Comparison of ENCODE assay signal across 8 mouse cellular contexts in genomic region chr8:95886647-95887577, GRCm38 (mm10). TPM values are rescaled to one million over a fixed set of nuclear protein-coding genes. Genes with fewer than 3 reads are reported as not detected.
DNase-seq lines count a peak whose midpoint lies in the region; ATAC-seq and TF ChIP-seq lines count a peak whose summit lies in the region.

No protein-coding gene starts in this region.

- peak overlapping the region; percentile 90 for H3K4me3 ChIP-seq in hindbrain, embryonic 12.5 days
- H3K4me3 ChIP-seq in left cerebral cortex, adult 2 months, result peak overlapping the region; percentile 89
- H3K4me3 ChIP-seq in macrophage (ENCODE audit: inconsistent target), result peak overlapping the region; percentile 74

- no peaks in the 10 kb centered on the region for H3K27me3 ChIP-seq in hindbrain, embryonic 12.5 days

- H3K36me3 ChIP-seq in hindbrain, embryonic 12.5 days, result no peaks in the 10 kb centered on the region
- H3K36me3 ChIP-seq in macrophage (ENCODE audit: inconsistent target), result no peaks in the 10 kb centered on the region

- intact Hi-C loops in left cerebral cortex, adult 2 months (cut with DNase I), result no loop called here

- TF ChIP-seq CTCF in left cerebral cortex, adult 2 months (IDR thresholded peaks at IDR 0.05), result no peak

- peak; percentile 25 for DNase-seq in CD4-positive, CD25-positive, alpha-beta regulatory T cell, adult 2 months (ENCODE audit: low read depth, low spot score)
- DNase-seq in c-Kit-positive CD71-positive TER-119-positive erythroid progenitor cells, embryonic 14.5 days (ENCODE audit: low spot score), result peak; percentile 6
- DNase-seq in frontal cortex, postnatal 36 days (ENCODE audit: low spot score in 2 of 2), result peak; percentile 32 to 33
- DNase-seq in left cerebral cortex, adult 2 months (ENCODE audit: extremely low spot score in 1 of 2, low spot score in 2 of 2), result peak; percentile 40 to 43
- peak; percentile 19 for DNase-seq in right cerebral cortex, postnatal 4 days

- H3K9me3 ChIP-seq in hindbrain, embryonic 12.5 days (replicated peaks), result no peaks in the 10 kb centered on the region

- WGBS in hindbrain, embryonic 12.5 days, result 74% methylated on average over 17 of the region's 17 CpGs
- 52% methylated on average over 17 of the region's 17 CpGs for WGBS in macrophage (ENCODE audit: missing documents)

- peak overlapping the region; percentile 80 for H3K9ac ChIP-seq in hindbrain, embryonic 12.5 days

- peak overlapping the region; percentile 63 for H3K4me2 ChIP-seq in hindbrain, embryonic 12.5 days (replicated peaks)

- peak overlapping the region; percentile 88; the same call in 1 of the 2 replicates for H3K27ac ChIP-seq in hindbrain, embryonic 12.5 days
- H3K27ac ChIP-seq in left cerebral cortex, adult 2 months, result peak overlapping the region; percentile 94
- H3K27ac ChIP-seq in macrophage, result peak overlapping the region; percentile 43; the same call in 1 of the 2 replicates

- ATAC-seq in CD4-positive, CD25-positive, alpha-beta regulatory T cell, adult 4 months, result no peak
- ATAC-seq in hindbrain, embryonic 12.5 days (ENCODE audit: low FRiP score), result 0 out of 2 replicates have a peak, but pooled peaks have one; percentile 1

- H3K79me2 ChIP-seq in macrophage (ENCODE audit: inconsistent target), result peaks cover 59% of the 10 kb centered on the region

- peaks cover 15% of the 10 kb centered on the region for H3K4me1 ChIP-seq in hindbrain, embryonic 12.5 days

RNA-seq across cellular contexts. Expression of gene Got2, which starts 1.4 kb away (rescaled TPM):
- 100 to 1,000 TPM in 1 of 2 experiments, 10 to 100 TPM in 1; 59.7 to 151 TPM for polyA plus RNA-seq in CD4-positive, CD25-positive, alpha-beta regulatory T cell, adult 4 months (2017; shearing (Covaris generic))
- polyA plus RNA-seq in hindbrain, embryonic 12.5 days (2016; fragmentation: Nextera tagmentation; extraction: Ambion mirVana), result 162 and 164 TPM in 2 replicates
- total RNA-seq in left cerebral cortex, adult 2 months (2021), result 100 to 1,000 TPM; 214 to 225 TPM
- 10 to 100 TPM in 13 of 26 experiments, 1 to 10 TPM in 13; 2.5 to 36.6 (median 10.1) TPM for total RNA-seq in macrophage (2018; cell fraction: chromatin; rRNA removed)
- 10 to 100 TPM; 33.5 to 55.7 (median 44.6) TPM for total RNA-seq in macrophage (2018; cell fraction: cytosol; rRNA removed)
- 10 to 100 TPM in 24 of 26 experiments, 1 to 10 TPM in 2; 8.1 to 33.2 (median 18.2) TPM for total RNA-seq in macrophage (2018; cell fraction: nucleus; rRNA removed)
- 43.6 to 79.3 TPM (median 70.6 TPM) in 3 replicates for polyA plus RNA-seq in macrophage (2018)

RNA-seq across cellular contexts. Expression of gene Slc38a7, which starts 33.6 kb away (rescaled TPM):
- polyA plus RNA-seq in CD4-positive, CD25-positive, alpha-beta regulatory T cell, adult 4 months (2017; shearing (Covaris generic)), result 10 to 100 TPM in 1 of 2 experiments, 1 to 10 TPM in 1; 5.6 to 10.6 TPM
- polyA plus RNA-seq in hindbrain, embryonic 12.5 days (2016; fragmentation: Nextera tagmentation; extraction: Ambion mirVana), result 20.0 and 20.2 TPM in 2 replicates
- total RNA-seq in left cerebral cortex, adult 2 months (2021), result 10 to 100 TPM; 26.0 to 26.2 TPM
- 100 to 1,000 TPM in 2 of 26 experiments, 10 to 100 TPM in 24; 48.4 to 120 (median 76.2) TPM for total RNA-seq in macrophage (2018; cell fraction: chromatin; rRNA removed)
- 10 to 100 TPM; 42.9 to 76.0 (median 59.4) TPM for total RNA-seq in macrophage (2018; cell fraction: cytosol; rRNA removed)
- total RNA-seq in macrophage (2018; cell fraction: nucleus; rRNA removed), result 100 to 1,000 TPM in 10 of 26 experiments, 10 to 100 TPM in 16; 69.4 to 166 (median 92.9) TPM
- 39.9 to 62.1 TPM (median 57.0 TPM) in 3 replicates for polyA plus RNA-seq in macrophage (2018)

Comparison
In these comparisons a context has a peak if more than half of its experiments do, and no peak if none do; other contexts are left out.
1. H3K27ac ChIP-seq: peak in every context shown above with its lines; median percentile 94 in left cerebral cortex, adult 2 months; 88 in hindbrain, embryonic 12.5 days; 43 in macrophage.